Mouse (Mus musculus) olfactory bulb, adult 2 months (tissue): Measurements from ENCODE around the gene Nxnl1. TPM values are rescaled to one million over a fixed set of nuclear protein-coding genes. Genes with fewer than 3 reads are reported as not detected.
A peak's percentile ranks its signal among the peaks of the same experiment; 100 is the strongest.
"Not testable (repeated sequence)": the region's sequence is repeated elsewhere in the genome, so short reads cannot be mapped to it uniquely, and the experiment has no call there.

ENCODE experiments used
- H3K27ac ChIP-seq: fragments of 200-500 bp; 2 replicates; pipeline ENCODE4 v1.5.1; 2012; ENCODE audit warnings: low read depth, low read length; ENCODE audit not compliant: insufficient read depth
- H3K4me1 ChIP-seq: fragments of 200-500 bp; 2 replicates; pipeline ENCODE4 v1.6.1; 2012; ENCODE audit warnings: low read length; ENCODE audit not compliant: control insufficient read depth, insufficient read depth
- H3K4me3 ChIP-seq: fragments of 200-500 bp; 2 replicates; pipeline ENCODE4 v1.5.1; 2012; ENCODE audit warnings: mild to moderate bottlenecking, low read depth, low read length, moderate library complexity; ENCODE audit not compliant: insufficient read depth
- CTCF ChIP-seq: fragments of 200-500 bp; IDR thresholded peaks from 2 replicates; pipeline ENCODE4 v1.5.1; 2012; ENCODE audit warnings: low read depth, mild to moderate bottlenecking, low read length, moderate library complexity; ENCODE audit not compliant: insufficient read depth
- POLR2A ChIP-seq: fragments of 200-500 bp; IDR thresholded peaks from 2 replicates; pipeline ENCODE4 v1.6.1; 2012; ENCODE audit warnings: mild to moderate bottlenecking, low read depth, low read length, moderate library complexity; ENCODE audit not compliant: insufficient read depth
- WGBS: fragments of 180-500 bp; shearing (Covaris S2); methylation state at CpG from one replicate; pipeline ENCODE4 v1.1.7; 2018; 5-methylcytosine and 5-hydroxymethylcytosine counted together
- polyA plus RNA-seq: library from polyadenylated mRNA; stranded (reverse); fragments of >200 nt; gene quantifications from 2 replicates; pipeline ENCODE4 v1.2.4, GENCODE M21; 2012; ENCODE audit warnings: low replicate concordance; ENCODE audit not compliant: missing spikeins, insufficient read depth, insufficient read length

The Nxnl1 gene
- polyA plus RNA-seq, 1 experiment = not detected

GRCm38 (mm10) chr8:71528362-71529073 lies 37.9 kb downstream of the Nxnl1 start:
- WGBS = 85% methylated on average over 11 of the region's 11 CpGs
- Histone ChIP-seq H3K27ac (no peak overlapping the region), H3K4me1 (peaks cover 3% of the 10 kb centered on the region), H3K4me3 (no peak overlapping the region)
- TF ChIP-seq POLR2A (no peak), CTCF (no peak)

GRCm38 (mm10) chr8:71527162-71527870 lies 39.1 kb downstream of the Nxnl1 start:
- WGBS = 79% methylated on average over 3 of the region's 3 CpGs
- TF ChIP-seq POLR2A (no peak), CTCF (no peak)
- no peak overlapping the region for H3K27ac ChIP-seq

GRCm38 (mm10) chr8:71526272-71526671 lies 40.1 kb downstream of the Nxnl1 start:
- peaks cover 6% of the 10 kb centered on the region for H3K4me1 ChIP-seq
- H3K4me3 ChIP-seq = no peak overlapping the region
- TF ChIP-seq POLR2A (no peak), CTCF (no peak)
- no peak overlapping the region for H3K27ac ChIP-seq
- 58% methylated on average over 6 of the region's 6 CpGs for WGBS

More at GRCm38 (mm10) chr8:71527162-71527870, 39.1 kb downstream of the Nxnl1 start:
- H3K4me1 ChIP-seq = peaks cover 3% of the 10 kb centered on the region
- H3K4me3 ChIP-seq = no peak overlapping the region

- TF ChIP-seq CTCF = no peak
- TF ChIP-seq POLR2A = no peak
- Histone ChIP-seq H3K27ac (no peak within 1 kb of the TSS), H3K4me1 (peaks cover 6% of the 10 kb centered on the region), H3K4me3 (no peak within 1 kb of the TSS)
- WGBS = 20% methylated on average over 46 of the region's 46 CpGs
Measured at GRCm38 (mm10) chr8:71525226-71526050, 41.0 kb downstream of the Nxnl1 start, which contains the start of gene Ccdc194. Gene Ccdc194 (minus strand): TSS chr8:71525711.

GRCm38 (mm10) chr8:71521634-71522033 lies 44.8 kb downstream of the Nxnl1 start:
- TF ChIP-seq POLR2A (no peak), CTCF (peak; percentile 67)
- no peak overlapping the region for H3K4me3 ChIP-seq
- H3K27ac ChIP-seq = no peak overlapping the region
- H3K4me1 ChIP-seq = peaks cover 6% of the 10 kb centered on the region
- WGBS = 3% methylated on average over 17 of the region's 17 CpGs

GRCm38 (mm10) chr8:71519037-71519825 lies 47.2 kb downstream of the Nxnl1 start:
- H3K4me3 ChIP-seq, H3K27ac ChIP-seq, H3K4me1 ChIP-seq: not testable (repeated sequence)
- 27% methylated on average over 9 of the region's 10 CpGs for WGBS
- TF ChIP-seq CTCF = 0 out of 2 replicates have a peak, but pooled peaks have one; percentile 23

GRCm38 (mm10) chr8:71516786-71517185 lies 49.6 kb downstream of the Nxnl1 start:
- H3K4me1 ChIP-seq = 0 out of 2 replicates have a peak, but pooled peaks cover 3% of the 10 kb centered on the region
- TF ChIP-seq POLR2A (no peak), CTCF (no peak)
- H3K27ac ChIP-seq = no peak overlapping the region
- WGBS = 51% methylated on average over 6 of the region's 6 CpGs
- H3K4me3 ChIP-seq = no peak overlapping the region

GRCm38 (mm10) chr8:71515043-71515442 lies 51.4 kb downstream of the Nxnl1 start:
- TF ChIP-seq POLR2A = no peak
- TF ChIP-seq CTCF = no peak
- no peaks in the 10 kb centered on the region for H3K4me1 ChIP-seq
- H3K27ac ChIP-seq = no peak overlapping the region
- H3K4me3 ChIP-seq = no peak overlapping the region
- 63% methylated on average over 5 of the region's 5 CpGs for WGBS
